Mouse (Mus musculus) heart, postnatal 0 days (tissue): ENCODE measurements around the gene Pbxip1. TPM values are rescaled to one million over a fixed set of nuclear protein-coding genes. Genes with fewer than 3 reads are reported as not detected.

Source experiments
- ATAC-seq: fragments of 200-750 bp; cut with Nextera tagmentation; 2 replicates; pipeline ENCODE4 v1.8.0; 2017; ENCODE audit warnings: low read depth, moderate number of reproducible peaks, moderate library complexity; ENCODE audit not compliant: insufficient read depth
- DNase-seq: peaks from one replicate; pipeline ENCODE4 v3.0.0-alpha.2; 2016; ENCODE audit warnings: low spot score
- H3K27ac ChIP-seq: fragments of 300-500 bp; sonication (generic); 2 replicates; pipeline ENCODE4 v1.5.1; 2014; ENCODE audit warnings: low read depth, mild to moderate bottlenecking
- H3K27me3 ChIP-seq: fragments of 300-500 bp; sonication (generic); 2 replicates; pipeline ENCODE4 v1.6.1; 2014; ENCODE audit warnings: low read length, mixed read lengths; ENCODE audit not compliant: control insufficient read depth, insufficient read depth
- H3K36me3 ChIP-seq: fragments of 300-500 bp; sonication (generic); replicated peaks from 2 replicates; pipeline ENCODE4 v1.6.1; 2014; ENCODE audit warnings: low read length, mixed read lengths; ENCODE audit not compliant: control insufficient read depth, insufficient read depth
- H3K4me1 ChIP-seq: fragments of 300-500 bp; sonication (generic); 2 replicates; pipeline ENCODE4 v1.6.1; 2014; ENCODE audit warnings: antibody characterized with exemption; ENCODE audit not compliant: control insufficient read depth, insufficient read depth
- H3K4me2 ChIP-seq: fragments of 300-500 bp; sonication (generic); 2 replicates; pipeline ENCODE4 v1.6.1; 2014; ENCODE audit warnings: low read depth, mild to moderate bottlenecking, low read length, moderate library complexity
- H3K4me3 ChIP-seq: fragments of 300-500 bp; sonication (generic); 2 replicates; pipeline ENCODE4 v1.5.1; 2014; ENCODE audit warnings: low read depth, low read length
- H3K9ac ChIP-seq: fragments of 300-500 bp; sonication (generic); replicated peaks from 2 replicates; pipeline ENCODE4 v1.6.1; 2014; ENCODE audit warnings: low read depth, low read length, mixed read lengths
- H3K9me3 ChIP-seq: fragments of 300-500 bp; sonication (generic); replicated peaks from 2 replicates; pipeline ENCODE4 v1.6.1; 2016; ENCODE audit warnings: low read length; ENCODE audit not compliant: control insufficient read depth
- CTCF ChIP-seq: IDR thresholded peaks from 2 replicates; pipeline ENCODE4 v1.5.1; 2016; ENCODE audit warnings: antibody characterized with exemption, control low read depth, low read depth
- EP300 ChIP-seq: IDR thresholded peaks from 2 replicates; pipeline ENCODE4 v1.6.1; 2016; ENCODE audit warnings: antibody characterized with exemption, low read depth
- WGBS: fragments of 180-500 bp; shearing (Covaris S2); extraction: QIAGEN DNeasy Blood & Tissue Kit; methylation state at CpG from one replicate; pipeline ENCODE4 v1.1.7; 2014; 5-methylcytosine and 5-hydroxymethylcytosine counted together
- polyA plus RNA-seq: library from polyadenylated mRNA; unstranded; fragments of >200 nt; fragmentation: Nextera tagmentation; extraction: Ambion mirVana; gene quantifications from 2 replicates; pipeline ENCODE4 v1.2.1, GENCODE M21; 2015
- total RNA-seq: library from RNA; depleted of rRNA; stranded (reverse); fragments of >200 nt; gene quantifications from 2 replicates; pipeline ENCODE4 v1.2.3, GENCODE M21; 2014; ENCODE audit warnings: low replicate concordance

The Pbxip1 gene
- total and polyA plus RNA-seq, 2 experiments from 2014 or later = 73.2 to 84.4 TPM

DNA sequence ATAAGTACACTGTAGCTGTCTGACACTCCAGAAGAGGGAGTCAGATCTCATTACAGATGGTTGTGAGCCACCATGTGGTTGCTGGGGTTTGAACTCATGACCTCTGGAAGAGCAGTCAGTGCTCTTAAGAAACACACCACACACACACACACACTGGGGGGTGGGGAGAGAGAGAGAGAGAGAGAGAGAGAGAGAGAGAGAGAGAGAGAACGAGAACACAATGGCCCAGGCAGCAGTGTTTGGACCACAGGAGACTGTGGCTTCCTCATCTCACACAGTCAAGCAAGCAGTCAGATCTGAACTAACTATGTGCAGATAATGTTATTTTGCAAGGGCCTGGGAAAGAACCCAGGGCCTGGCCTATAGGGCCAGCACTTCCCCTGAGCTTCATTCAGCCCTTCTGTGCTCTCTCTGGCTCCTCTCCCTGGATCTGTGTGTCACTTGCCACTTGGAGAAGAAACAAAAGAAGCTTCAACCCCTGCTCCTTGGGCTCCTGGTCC is 19.3 kb downstream of the Pbxip1 start:
- no peak for ATAC-seq
- Histone ChIP-seq H3K9ac (no peak overlapping the region), H3K4me2 (no peak overlapping the region), H3K4me3 (no peak overlapping the region), H3K27me3 (no peaks in the 10 kb centered on the region), H3K9me3 (no peaks in the 10 kb centered on the region), H3K27ac (no peak overlapping the region), H3K4me1 (peaks cover 12% of the 10 kb centered on the region), H3K36me3 (no peaks in the 10 kb centered on the region)
- 83% methylated on average over 1 of the region's 1 CpGs for WGBS
- TF ChIP-seq CTCF (no peak), EP300 (no peak)
- no peak for DNase-seq

DNA sequence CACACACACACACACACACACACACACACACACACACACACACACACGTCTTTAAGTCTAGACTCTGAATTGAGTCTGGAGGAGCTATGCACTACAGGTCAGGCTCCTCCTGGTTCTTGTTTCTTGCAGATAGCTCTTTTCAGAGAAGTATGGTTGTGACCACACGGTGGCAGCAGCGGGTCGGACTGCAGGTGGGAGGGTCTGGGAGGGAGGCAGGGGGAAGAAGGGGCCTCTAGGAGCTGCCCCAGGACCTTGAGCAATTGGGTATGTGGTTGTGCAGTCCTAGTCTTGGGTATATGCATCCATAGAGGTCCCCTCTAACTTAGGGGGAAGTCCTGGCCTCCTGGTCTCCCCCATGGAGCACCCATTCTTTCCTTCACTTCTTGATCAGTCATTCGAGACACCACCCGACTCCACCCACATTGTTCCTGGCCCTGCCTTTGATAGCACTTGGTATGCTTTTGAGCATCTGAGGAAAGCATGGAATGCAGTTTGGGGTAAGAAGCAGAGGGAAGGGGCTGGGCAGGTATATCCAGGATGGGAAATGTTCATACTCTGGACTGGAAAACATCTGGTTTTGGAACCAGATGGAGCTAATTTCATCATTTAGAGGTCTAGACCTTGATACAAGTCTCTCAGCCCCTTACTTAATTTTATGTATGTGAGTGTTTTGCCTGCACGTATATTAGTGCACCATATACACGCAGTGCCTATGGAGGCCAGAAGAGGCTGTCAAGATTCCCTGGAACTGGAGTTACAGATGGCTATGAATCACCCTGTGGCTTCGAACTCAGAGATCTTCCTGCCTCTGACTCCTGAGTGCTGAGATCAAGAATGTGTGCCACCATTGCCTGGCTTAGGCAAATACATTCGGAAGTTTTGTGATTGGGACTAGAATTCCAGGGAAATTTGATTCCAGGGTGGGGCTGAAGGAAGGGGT is 20.5 kb downstream of the Pbxip1 start:
- 42% methylated on average over 10 of the region's 10 CpGs for WGBS
- ATAC-seq = no peak

DNA sequence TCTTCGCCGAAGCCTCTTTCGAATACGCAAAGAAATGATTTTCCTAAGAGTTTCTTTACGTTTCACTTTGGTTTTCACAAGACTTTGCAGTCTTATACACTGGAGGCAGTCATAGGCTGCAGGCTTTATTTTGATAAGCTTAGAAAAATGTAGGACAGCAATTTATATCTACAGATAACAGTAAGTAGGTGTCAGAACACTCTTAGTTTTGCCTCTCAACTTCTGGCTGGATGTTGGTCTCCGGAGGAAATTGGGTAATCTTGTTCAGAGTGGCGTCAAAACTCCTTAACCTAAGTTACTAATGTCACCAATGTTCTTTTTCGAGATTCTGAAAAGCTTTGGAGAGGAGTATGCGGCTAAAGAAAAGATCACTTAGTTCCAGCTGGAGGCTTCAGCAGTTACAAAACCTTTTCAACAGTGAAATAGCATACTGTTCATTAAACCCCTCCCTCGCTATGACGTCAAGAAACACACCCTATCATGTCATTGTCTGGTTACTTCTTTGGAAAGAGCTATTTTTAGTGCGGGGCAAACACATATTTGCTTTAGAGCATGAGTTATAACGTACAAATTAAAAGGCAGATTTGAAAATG is 22.0 kb downstream of the Pbxip1 start:
- Histone ChIP-seq H3K4me2 (peak overlapping the region; percentile 70), H3K36me3 (no peaks in the 10 kb centered on the region), H3K4me1 (peaks cover 12% of the 10 kb centered on the region), H3K9ac (no peak overlapping the region), H3K27ac (peak overlapping the region; percentile 21; the same call in 1 of the 2 replicates), H3K27me3 (no peaks in the 10 kb centered on the region), H3K4me3 (peak overlapping the region; percentile 54), H3K9me3 (no peaks in the 10 kb centered on the region)
- TF ChIP-seq EP300 = no peak
- no peak for TF ChIP-seq CTCF
- DNase-seq (peak; percentile 69), ATAC-seq (peak; percentile 37; the same call in 1 of the 2 replicates)
- 40% methylated on average over 13 of the region's 13 CpGs for WGBS

More for the DNA sequence above, 20.5 kb downstream of the Pbxip1 start:
- H3K27me3 ChIP-seq = no peaks in the 10 kb centered on the region
- no peak overlapping the region for H3K4me3 ChIP-seq
- no peak overlapping the region for H3K9ac ChIP-seq
- no peaks in the 10 kb centered on the region for H3K9me3 ChIP-seq
- peak; percentile 70 for DNase-seq
- no peak overlapping the region for H3K27ac ChIP-seq
- H3K4me1 ChIP-seq = peaks cover 12% of the 10 kb centered on the region
- TF ChIP-seq CTCF (peak; percentile 81), EP300 (no peak)
- no peak overlapping the region for H3K4me2 ChIP-seq
- H3K36me3 ChIP-seq = no peaks in the 10 kb centered on the region

DNA sequence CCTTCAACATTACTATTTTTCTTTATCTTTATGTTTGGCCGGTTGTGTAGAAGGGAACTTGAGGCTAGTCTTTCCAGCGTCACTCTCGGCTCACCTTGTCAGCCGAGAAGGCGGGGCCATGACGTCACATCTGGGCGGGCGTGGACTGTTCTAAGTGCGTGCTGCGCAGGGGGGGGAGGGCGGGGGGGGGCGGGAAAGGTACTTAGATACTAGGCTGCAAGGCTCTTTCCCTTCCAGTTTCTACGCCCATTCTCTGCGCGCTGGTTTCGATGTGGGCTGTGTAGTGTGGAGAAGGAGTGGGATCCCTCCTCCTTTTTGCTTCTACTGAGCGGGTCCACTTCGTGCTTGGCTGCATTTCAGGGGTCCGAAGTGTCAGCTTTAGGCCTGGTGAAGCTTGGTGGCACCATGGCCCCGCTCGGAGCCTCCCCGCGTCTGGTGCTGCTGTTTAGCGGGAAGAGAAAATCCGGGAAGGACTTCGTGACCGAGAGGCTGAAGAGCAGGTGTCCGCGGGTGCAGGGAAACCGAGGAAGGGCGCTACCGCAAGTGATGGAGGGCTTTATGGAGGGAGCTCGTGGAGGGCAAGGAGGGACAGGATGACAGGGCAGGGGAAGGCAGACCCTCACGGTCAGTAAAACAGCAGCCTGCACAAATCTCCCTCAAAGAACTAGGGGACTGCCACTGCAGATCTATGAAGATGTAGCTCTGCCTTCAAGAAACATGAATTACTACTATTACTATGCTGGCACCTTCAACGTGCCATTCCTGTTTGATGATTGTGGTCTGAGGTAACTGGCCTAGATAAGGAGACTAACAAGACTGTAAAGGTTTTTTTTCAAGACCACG is 22.7 kb downstream of the Pbxip1 start:
- H3K4me3 ChIP-seq = peak overlapping the region; percentile 54
- peak overlapping the region; percentile 21 for H3K27ac ChIP-seq
- under 1% methylated on average over 36 of the region's 36 CpGs for WGBS
- peaks cover 12% of the 10 kb centered on the region for H3K4me1 ChIP-seq
- no peaks in the 10 kb centered on the region for H3K27me3 ChIP-seq
- no peaks in the 10 kb centered on the region for H3K36me3 ChIP-seq
- H3K9me3 ChIP-seq = no peaks in the 10 kb centered on the region
- peak; percentile 74 for DNase-seq
- peak overlapping the region; percentile 70 for H3K4me2 ChIP-seq
- peak overlapping the region; percentile 54 for H3K9ac ChIP-seq
- peak; percentile 93 for ATAC-seq
- no peak for TF ChIP-seq CTCF
- no peak for TF ChIP-seq EP300

DNA sequence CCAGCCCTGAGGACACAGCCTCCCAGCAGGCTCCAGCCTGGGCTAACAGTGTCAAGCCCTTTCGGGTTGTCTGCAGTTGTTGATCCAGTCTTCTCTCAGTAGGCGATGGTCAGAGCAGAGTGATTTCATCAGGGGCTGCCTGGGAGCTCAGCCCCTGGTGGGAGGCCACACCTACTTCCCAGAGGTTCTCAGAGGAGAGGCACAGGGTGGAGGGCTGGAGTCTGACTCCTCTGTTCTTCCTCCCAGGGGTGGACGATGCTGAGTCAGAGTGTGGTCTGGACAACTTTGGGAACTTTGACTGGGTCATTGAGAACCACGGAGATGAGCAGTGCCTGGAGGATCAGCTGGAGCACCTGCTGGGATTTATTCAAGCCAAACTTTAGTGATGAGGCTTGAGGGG is 31.8 kb downstream of the Pbxip1 start:
- Histone ChIP-seq H3K4me3 (no peak overlapping the region), H3K4me1 (no peaks in the 10 kb centered on the region), H3K9ac (no peak overlapping the region), H3K27ac (no peak overlapping the region), H3K27me3 (no peaks in the 10 kb centered on the region), H3K9me3 (no peaks in the 10 kb centered on the region), H3K4me2 (no peak overlapping the region), H3K36me3 (peaks cover 19% of the 10 kb centered on the region; the same call in 1 of the 2 replicates)
- TF ChIP-seq CTCF (no peak), EP300 (no peak)
- ATAC-seq (no peak), DNase-seq (no peak)
- WGBS = 52% methylated on average over 4 of the region's 4 CpGs
